Mouse (Mus musculus): ENCODE measurements around the gene Acsl5.
A peak's percentile ranks its signal among the peaks of the same experiment; 100 is the strongest.

Acsl5 gene

GRCm38 (mm10) chr19:55239766-55240426, 11.8 kb upstream of the Acsl5 start:
- no peak for DNase-seq (ENCODE audit: low read depth, low spot score)

- no peak for DNase-seq (ENCODE audit: low read depth, low spot score)
Observed at GRCm38 (mm10) chr19:55241186-55241645, 10.5 kb upstream of the Acsl5 start, which contains the start of gene Gucy2g. TSS of gene Gucy2g (minus strand) at chr19:55241236.

GRCm38 (mm10) chr19:55244791-55245231, 6.9 kb upstream of the Acsl5 start:
- DNase-seq (ENCODE audit: low read depth, low spot score) = peak; percentile 27

- no peak for DNase-seq (ENCODE audit: low read depth, low spot score)
Observed at GRCm38 (mm10) chr19:55247563-55247962, 4.2 kb upstream of the Acsl5 start.

GRCm38 (mm10) chr19:55247991-55248520, 3.7 kb upstream of the Acsl5 start:
- no peak for DNase-seq (ENCODE audit: low read depth, low spot score)

GRCm38 (mm10) chr19:55250451-55250850, 1.3 kb upstream of the Acsl5 start:
- DNase-seq (ENCODE audit: low read depth, low spot score) = no peak

GRCm38 (mm10) chr19:55253239-55253569, 1.5 kb downstream of the Acsl5 start:
- DNase-seq (ENCODE audit: low read depth, low spot score) = no peak

GRCm38 (mm10) chr19:55253570-55254441, 2.1 kb downstream of the Acsl5 start:
- peak; percentile 53 for DNase-seq (ENCODE audit: low read depth, low spot score)

- DNase-seq (ENCODE audit: low read depth, low spot score) = peak; percentile 81
Observed at GRCm38 (mm10) chr19:55254513-55255016, 2.8 kb downstream of the Acsl5 start.

- no peak for DNase-seq (ENCODE audit: low read depth, low spot score)
Observed at GRCm38 (mm10) chr19:55256156-55256555, 4.4 kb downstream of the Acsl5 start.

GRCm38 (mm10) chr19:55257656-55258375, 6.1 kb downstream of the Acsl5 start:
- no peak for DNase-seq (ENCODE audit: low read depth, low spot score)

- DNase-seq (ENCODE audit: low read depth, low spot score) = no peak
Observed at GRCm38 (mm10) chr19:55258514-55258913, 6.8 kb downstream of the Acsl5 start.

GRCm38 (mm10) chr19:55260389-55261184, 8.8 kb downstream of the Acsl5 start:
- no peak for DNase-seq (ENCODE audit: low read depth, low spot score)

- no peak for DNase-seq (ENCODE audit: low read depth, low spot score)
Observed at GRCm38 (mm10) chr19:55265269-55265668, 13.5 kb downstream of the Acsl5 start.

GRCm38 (mm10) chr19:55266786-55267185, 15.0 kb downstream of the Acsl5 start:
- no peak for DNase-seq (ENCODE audit: low read depth, low spot score)

- no peak for DNase-seq (ENCODE audit: low read depth, low spot score)
Observed at GRCm38 (mm10) chr19:55268150-55268549, 16.4 kb downstream of the Acsl5 start.

- DNase-seq (ENCODE audit: low read depth, low spot score) = no peak
Observed at GRCm38 (mm10) chr19:55269051-55269450, 17.3 kb downstream of the Acsl5 start.

- DNase-seq (ENCODE audit: low read depth, low spot score) = peak; percentile 86
Observed at GRCm38 (mm10) chr19:55271448-55271847, 19.7 kb downstream of the Acsl5 start.

- DNase-seq (ENCODE audit: low read depth, low spot score) = no peak
Observed at GRCm38 (mm10) chr19:55273340-55273739, 21.6 kb downstream of the Acsl5 start.

GRCm38 (mm10) chr19:55276100-55276499, 24.4 kb downstream of the Acsl5 start:
- DNase-seq (ENCODE audit: low read depth, low spot score) = no peak

GRCm38 (mm10) chr19:55276770-55277169, 25.0 kb downstream of the Acsl5 start:
- no peak for DNase-seq (ENCODE audit: low read depth, low spot score)
